Mouse (Mus musculus) inflammation-experienced regulatory T-cells, adult 6 months (primary cell): ENCODE data around the gene Prkch. TPM values are rescaled to one million over a fixed set of nuclear protein-coding genes. Genes with fewer than 3 reads are reported as not detected.

Source experiments
- ATAC-seq: one replicate; pipeline ENCODE4 v1.8.0; 2017
- polyA plus RNA-seq, 3 experiments: library from polyadenylated mRNA; unstranded; fragments of 100-300 nt; shearing (Covaris generic); gene quantifications; one replicate each; pipeline ENCODE4 v1.2.1; 2017

Prkch gene
- polyA plus RNA-seq, 3 experiments from 2014 or later: 70.6 to 96.5 (median 76.2) TPM

- ATAC-seq: peak; percentile 80
These were observed 131.5 kb downstream of the Prkch start for GRCm38 (mm10) chr12:73715954-73716731.

GRCm38 (mm10) chr12:73718036-73718435 is 133.4 kb downstream of the Prkch start:
- no peak for ATAC-seq

GRCm38 (mm10) chr12:73719816-73720215 is 135.2 kb downstream of the Prkch start:
- ATAC-seq: no peak

GRCm38 (mm10) chr12:73720466-73720865 is 135.9 kb downstream of the Prkch start:
- peak; percentile 69 for ATAC-seq

GRCm38 (mm10) chr12:73722060-73722459 is 137.5 kb downstream of the Prkch start:
- no peak for ATAC-seq

DNA sequence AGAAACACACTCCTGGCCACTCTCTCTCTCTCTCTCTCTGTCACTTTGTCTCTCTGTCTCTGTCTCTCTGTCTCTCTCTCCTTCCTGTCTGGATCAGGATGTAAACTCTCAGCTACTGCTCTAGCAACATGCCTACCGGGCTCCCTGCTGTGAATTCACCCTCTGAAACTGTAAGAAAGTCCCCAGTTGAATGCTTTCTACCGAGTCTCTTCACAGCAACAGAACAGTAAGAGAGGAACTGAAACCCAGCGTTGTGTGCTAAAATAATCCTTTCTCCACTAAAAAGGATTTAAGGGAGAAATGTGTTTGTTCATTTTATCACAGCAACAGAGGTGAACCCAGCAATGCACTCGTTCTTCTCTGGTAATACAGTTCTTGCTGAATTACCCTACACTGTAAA is 138.5 kb downstream of the Prkch start:
- no peak for ATAC-seq

- peak; percentile 30 for ATAC-seq
These were observed 139.3 kb downstream of the Prkch start for GRCm38 (mm10) chr12:73723887-73724286.

- ATAC-seq: no peak
These were observed 141.4 kb downstream of the Prkch start for GRCm38 (mm10) chr12:73725825-73726604.

DNA sequence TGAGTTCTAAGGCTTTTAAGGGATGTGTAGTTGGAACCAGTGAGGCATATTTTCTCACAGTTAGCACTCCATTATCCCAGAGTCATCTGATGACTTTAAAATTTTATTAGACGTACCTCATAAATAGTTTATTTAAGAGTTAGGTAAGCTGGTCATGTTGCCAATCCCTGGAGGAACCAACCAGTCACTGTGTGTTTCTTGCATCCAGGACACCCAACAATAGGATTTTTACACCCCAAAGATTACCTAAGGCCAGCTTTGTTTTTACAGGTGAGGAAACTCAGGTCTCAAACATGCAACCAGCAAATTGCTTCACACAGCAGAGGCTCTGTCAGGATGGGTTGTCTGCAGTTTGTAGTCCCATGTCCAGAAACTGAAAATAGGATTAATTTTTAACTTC is 142.4 kb downstream of the Prkch start:
- no peak for ATAC-seq

- no peak for ATAC-seq
These were observed 146.0 kb downstream of the Prkch start for GRCm38 (mm10) chr12:73730603-73731002.

GRCm38 (mm10) chr12:73731093-73731492 is 146.5 kb downstream of the Prkch start:
- ATAC-seq: no peak

DNA sequence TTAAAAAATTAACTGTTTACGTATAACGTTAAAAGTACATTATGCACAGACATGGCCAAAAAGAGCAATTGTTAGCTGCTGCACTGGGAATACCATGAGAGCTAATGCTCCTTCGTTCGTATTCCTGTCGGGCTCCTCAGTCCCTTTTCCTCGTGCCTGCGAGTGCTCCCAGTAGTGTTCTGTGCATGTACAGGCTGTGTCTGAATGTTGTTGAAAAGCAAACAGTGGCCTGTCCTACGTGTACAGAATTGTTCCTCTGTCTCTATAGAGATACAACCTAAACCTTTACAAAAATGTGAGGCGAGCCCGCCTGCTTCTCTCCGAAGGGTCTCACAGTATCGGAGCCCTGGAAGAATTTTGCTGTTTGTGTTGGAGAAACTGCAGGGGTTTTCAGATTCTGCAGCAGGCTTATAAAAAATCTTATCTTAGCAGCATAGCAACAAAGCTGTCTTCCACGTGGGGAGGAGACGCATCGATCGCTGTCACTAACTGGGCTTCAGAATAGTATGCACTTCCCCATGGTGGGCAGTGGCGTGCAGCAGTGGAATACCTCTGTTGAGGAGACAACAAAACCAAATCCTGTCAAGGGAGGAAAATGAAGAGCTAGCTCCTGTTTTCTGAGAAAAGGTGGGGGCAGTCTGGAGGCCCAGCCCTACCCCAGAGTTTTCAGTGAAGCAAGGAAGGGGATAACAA is 147.4 kb downstream of the Prkch start:
- no peak for ATAC-seq

GRCm38 (mm10) chr12:73732862-73733261 is 148.3 kb downstream of the Prkch start:
- no peak for ATAC-seq

DNA sequence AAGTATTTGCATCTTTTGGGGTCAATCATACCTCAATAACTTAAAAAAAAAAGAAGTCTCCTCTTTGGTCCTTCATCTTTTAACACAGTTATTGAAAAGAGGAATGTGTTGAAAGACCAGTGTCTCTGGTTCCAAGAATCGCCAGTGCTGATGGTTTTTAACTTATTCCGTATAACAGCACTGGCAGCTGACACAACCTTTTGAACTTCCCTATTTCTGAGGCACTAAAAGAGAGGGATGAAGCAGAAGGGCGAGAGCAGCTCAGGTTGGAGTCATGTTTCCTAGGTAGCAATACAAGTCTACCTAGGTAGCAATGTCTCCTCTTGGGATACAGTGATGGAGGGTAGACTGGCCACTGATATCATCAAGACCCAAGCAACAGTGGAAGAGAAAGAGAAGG is 152.3 kb downstream of the Prkch start:
- no peak for ATAC-seq

DNA sequence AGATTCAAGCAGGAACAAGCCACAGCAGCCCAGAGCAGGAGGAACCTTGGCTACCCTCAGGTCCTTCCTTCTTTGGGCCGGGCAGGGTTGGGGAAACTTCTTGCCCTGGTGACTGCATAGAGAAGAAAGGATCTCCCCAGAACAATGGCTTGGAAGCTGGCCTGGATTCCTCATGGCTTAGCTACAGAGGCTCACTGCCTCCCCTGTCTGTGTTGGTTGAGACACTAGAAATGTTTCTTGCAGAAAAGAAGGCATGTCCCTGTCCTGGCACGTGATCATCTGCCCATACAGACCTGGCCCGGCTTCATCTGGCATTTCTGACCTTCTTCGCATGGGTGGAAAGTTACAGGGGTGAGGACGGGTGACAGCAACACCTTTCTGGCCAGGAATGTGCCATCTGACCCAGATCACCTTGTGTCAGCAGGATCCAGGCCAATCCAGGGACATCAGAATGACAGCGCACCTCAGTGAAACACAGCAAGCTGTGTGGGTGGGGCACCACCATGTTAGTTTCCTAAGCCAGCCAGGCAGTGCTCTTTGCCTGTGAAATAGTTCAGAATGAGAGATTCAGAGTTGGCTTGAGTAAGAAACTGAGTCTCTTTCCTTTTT is 155.1 kb downstream of the Prkch start:
- ATAC-seq: no peak

GRCm38 (mm10) chr12:73742577-73742976 is 158.0 kb downstream of the Prkch start:
- no peak for ATAC-seq

GRCm38 (mm10) chr12:73743087-73743486 is 158.5 kb downstream of the Prkch start:
- no peak for ATAC-seq

GRCm38 (mm10) chr12:73746072-73746471 is 161.5 kb downstream of the Prkch start:
- ATAC-seq: peak; percentile 82

DNA sequence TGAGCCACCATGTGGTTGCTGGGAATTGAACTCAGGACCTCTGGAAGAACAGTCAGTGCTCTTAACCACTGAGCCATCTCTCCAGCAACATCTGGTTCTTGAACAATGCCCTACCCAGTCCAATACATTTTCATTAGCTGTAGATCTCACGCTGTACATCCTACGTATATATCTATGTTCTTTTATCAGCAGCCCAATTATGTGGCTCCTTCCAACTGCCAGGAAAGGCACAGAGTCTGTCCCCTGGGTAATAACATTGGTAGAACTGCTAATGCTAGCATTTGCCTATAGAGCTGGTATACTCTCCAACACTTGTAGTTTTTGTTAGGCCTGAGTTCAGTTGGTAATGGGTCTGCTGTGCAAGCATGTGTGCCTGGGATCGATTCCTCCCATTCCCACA is 163.8 kb downstream of the Prkch start:
- ATAC-seq: no peak

- ATAC-seq: no peak
These were observed 170.0 kb downstream of the Prkch start for GRCm38 (mm10) chr12:73754476-73755150.

- ATAC-seq: peak; percentile 65
These were observed 171.1 kb downstream of the Prkch start for GRCm38 (mm10) chr12:73755646-73756045.

- no peak for ATAC-seq
These were observed 171.9 kb downstream of the Prkch start for GRCm38 (mm10) chr12:73756527-73756926.
